Mouse (Mus musculus) hindbrain, embryonic 14.5 days (tissue): ENCODE measurements around the gene Glt1d1. TPM values are rescaled to one million over a fixed set of nuclear protein-coding genes. Genes with fewer than 3 reads are reported as not detected.

Source experiments
- ATAC-seq: fragments of 200-750 bp; cut with Nextera tagmentation; 2 replicates; pipeline ENCODE4 v1.8.0; 2017; ENCODE audit warnings: moderate number of reproducible peaks, mild to moderate bottlenecking, moderate TSS enrichment, moderate library complexity; ENCODE audit not compliant: low FRiP score
- DNase-seq: peaks from one replicate; pipeline ENCODE4 v3.0.0-alpha.2; 2015; ENCODE audit warnings: low spot score
- H3K27ac ChIP-seq: fragments of 300-500 bp; sonication (generic); 2 replicates; pipeline ENCODE4 v1.5.1; 2014; ENCODE audit warnings: mild to moderate bottlenecking, moderate library complexity
- H3K27me3 ChIP-seq: fragments of 300-500 bp; sonication (generic); 2 replicates; pipeline ENCODE4 v1.6.1; 2014; ENCODE audit warnings: mild to moderate bottlenecking, low read length, mixed read lengths; ENCODE audit not compliant: control insufficient read depth, insufficient read depth
- H3K36me3 ChIP-seq: fragments of 300-500 bp; sonication (generic); replicated peaks from 2 replicates; pipeline ENCODE4 v1.6.1; 2014; ENCODE audit not compliant: control insufficient read depth, insufficient read depth
- H3K4me1 ChIP-seq: fragments of 300-500 bp; sonication (generic); replicated peaks from 2 replicates; pipeline ENCODE4 v1.6.1; 2014; ENCODE audit warnings: antibody characterized with exemption, low read length, mixed read lengths; ENCODE audit not compliant: control insufficient read depth, insufficient read depth
- H3K4me2 ChIP-seq: fragments of 300-500 bp; sonication (generic); replicated peaks from 2 replicates; pipeline ENCODE4 v1.6.1; 2014; ENCODE audit warnings: mild to moderate bottlenecking, moderate library complexity
- H3K4me3 ChIP-seq: fragments of 300-500 bp; sonication (generic); replicated peaks from 2 replicates; pipeline ENCODE4 v1.5.1; 2014; ENCODE audit warnings: mild to moderate bottlenecking, low read length
- H3K9ac ChIP-seq: fragments of 300-500 bp; sonication (generic); 2 replicates; pipeline ENCODE4 v1.6.1; 2014
- H3K9me3 ChIP-seq: fragments of 300-500 bp; sonication (generic); 2 replicates; pipeline ENCODE4 v1.6.1; 2016; ENCODE audit warnings: low read length; ENCODE audit not compliant: control insufficient read depth
- WGBS: fragments of 180-500 bp; shearing (Covaris S2); extraction: QIAGEN DNeasy Blood & Tissue Kit; methylation state at CpG from one replicate; pipeline ENCODE4 v1.1.7; 2014; 5-methylcytosine and 5-hydroxymethylcytosine counted together
- polyA plus RNA-seq: library from polyadenylated mRNA; unstranded; fragments of >200 nt; fragmentation: Nextera tagmentation; extraction: Ambion mirVana; gene quantifications from 2 replicates; pipeline ENCODE4 v1.2.1, GENCODE M21; 2014

The Glt1d1 gene
- polyA plus RNA-seq, 1 experiment from 2014 or later, result 1.3 TPM

- no peak for ATAC-seq
Measured at GRCm38 (mm10) chr5:127621108-127621507, 11.0 kb upstream of the Glt1d1 start.

GRCm38 (mm10) chr5:127624427-127625213, 7.4 kb upstream of the Glt1d1 start:
- DNase-seq (no peak), ATAC-seq (no peak)
- Histone ChIP-seq H3K4me1 (no peaks in the 10 kb centered on the region), H3K27ac (no peak overlapping the region), H3K9me3 (no peaks in the 10 kb centered on the region), H3K4me3 (no peak overlapping the region), H3K9ac (no peak overlapping the region), H3K27me3 (no peaks in the 10 kb centered on the region), H3K4me2 (no peak overlapping the region), H3K36me3 (no peaks in the 10 kb centered on the region)
- 86% methylated on average over 10 of the region's 10 CpGs for WGBS

More at GRCm38 (mm10) chr5:127621108-127621507, 11.0 kb upstream of the Glt1d1 start:
- 85% methylated on average over 10 of the region's 10 CpGs for WGBS
- DNase-seq, result no peak
- no peaks in the 10 kb centered on the region for H3K36me3 ChIP-seq
- no peak overlapping the region for H3K9ac ChIP-seq
- no peaks in the 10 kb centered on the region for H3K9me3 ChIP-seq
- H3K4me2 ChIP-seq, result no peak overlapping the region
- H3K4me3 ChIP-seq, result no peak overlapping the region
- H3K27ac ChIP-seq, result no peak overlapping the region
- H3K27me3 ChIP-seq, result no peaks in the 10 kb centered on the region
- peaks cover 4% of the 10 kb centered on the region for H3K4me1 ChIP-seq

GRCm38 (mm10) chr5:127627242-127627641, 4.8 kb upstream of the Glt1d1 start:
- ATAC-seq (no peak), DNase-seq (no peak)
- Histone ChIP-seq H3K4me1 (no peaks in the 10 kb centered on the region), H3K27me3 (no peaks in the 10 kb centered on the region), H3K27ac (no peak overlapping the region), H3K9ac (no peak overlapping the region), H3K4me2 (no peak overlapping the region), H3K9me3 (no peaks in the 10 kb centered on the region), H3K36me3 (no peaks in the 10 kb centered on the region), H3K4me3 (no peak overlapping the region)
- WGBS, result 88% methylated on average over 12 of the region's 12 CpGs

GRCm38 (mm10) chr5:127631671-127632070, 391 bp upstream of the Glt1d1 start:
- no peak for DNase-seq
- H3K9ac ChIP-seq, result peak overlapping the region; percentile 81
- H3K4me1 ChIP-seq, result no peaks in the 10 kb centered on the region
- no peak for ATAC-seq
- no peaks in the 10 kb centered on the region for H3K36me3 ChIP-seq
- H3K27me3 ChIP-seq, result no peaks in the 10 kb centered on the region
- WGBS, result 13% methylated on average over 5 of the region's 5 CpGs
- no peaks in the 10 kb centered on the region for H3K9me3 ChIP-seq
- H3K4me3 ChIP-seq, result peak overlapping the region; percentile 55
- H3K4me2 ChIP-seq, result peak overlapping the region; percentile 97
- no peak overlapping the region for H3K27ac ChIP-seq

GRCm38 (mm10) chr5:127633188-127633587, 1.1 kb downstream of the Glt1d1 start:
- 38% methylated on average over 4 of the region's 4 CpGs for WGBS
- Histone ChIP-seq H3K27ac (no peak overlapping the region), H3K4me2 (peak overlapping the region; percentile 97), H3K36me3 (no peaks in the 10 kb centered on the region), H3K4me3 (peak overlapping the region; percentile 55), H3K9me3 (no peaks in the 10 kb centered on the region), H3K27me3 (no peaks in the 10 kb centered on the region), H3K4me1 (no peaks in the 10 kb centered on the region), H3K9ac (no peak overlapping the region)
- DNase-seq (no peak), ATAC-seq (no peak)

- ATAC-seq (no peak), DNase-seq (no peak)
- no peak overlapping the region for H3K4me2 ChIP-seq
- H3K4me3 ChIP-seq, result no peak overlapping the region
- no peaks in the 10 kb centered on the region for H3K36me3 ChIP-seq
- H3K9ac ChIP-seq, result no peak overlapping the region
- H3K9me3 ChIP-seq, result no peaks in the 10 kb centered on the region
- H3K27ac ChIP-seq, result no peak overlapping the region
- no peaks in the 10 kb centered on the region for H3K4me1 ChIP-seq
- WGBS, result 94% methylated on average over 7 of the region's 7 CpGs
- H3K27me3 ChIP-seq, result no peaks in the 10 kb centered on the region
Measured at GRCm38 (mm10) chr5:127633666-127634065, 1.6 kb downstream of the Glt1d1 start.

- no peak for DNase-seq
- Histone ChIP-seq H3K4me3 (no peak overlapping the region), H3K4me1 (no peaks in the 10 kb centered on the region), H3K27me3 (no peaks in the 10 kb centered on the region), H3K9ac (no peak overlapping the region), H3K9me3 (no peaks in the 10 kb centered on the region), H3K36me3 (no peaks in the 10 kb centered on the region), H3K4me2 (no peak overlapping the region), H3K27ac (no peak overlapping the region)
- 73% methylated on average over 4 of the region's 4 CpGs for whole genome bisulfite sequencing
- ATAC-seq, result no peak
Measured at GRCm38 (mm10) chr5:127637622-127638021, 5.6 kb downstream of the Glt1d1 start.

GRCm38 (mm10) chr5:127638177-127638576, 6.1 kb downstream of the Glt1d1 start:
- H3K27ac ChIP-seq, result no peak overlapping the region
- no peak overlapping the region for H3K4me3 ChIP-seq
- 95% methylated on average over 2 of the region's 2 CpGs for WGBS

GRCm38 (mm10) chr5:127639067-127639605, 7.1 kb downstream of the Glt1d1 start:
- no peak overlapping the region for H3K9ac ChIP-seq
- DNase-seq (no peak), ATAC-seq (no peak)
- no peaks in the 10 kb centered on the region for H3K4me1 ChIP-seq
- no peaks in the 10 kb centered on the region for H3K36me3 ChIP-seq
- H3K4me2 ChIP-seq, result no peak overlapping the region
- no peak overlapping the region for H3K27ac ChIP-seq
- H3K4me3 ChIP-seq, result no peak overlapping the region
- no peaks in the 10 kb centered on the region for H3K9me3 ChIP-seq
- WGBS, result 81% methylated on average over 6 of the region's 6 CpGs
- no peaks in the 10 kb centered on the region for H3K27me3 ChIP-seq

More at GRCm38 (mm10) chr5:127638177-127638576, 6.1 kb downstream of the Glt1d1 start:
- Histone ChIP-seq H3K4me2 (no peak overlapping the region), H3K27me3 (no peaks in the 10 kb centered on the region), H3K36me3 (no peaks in the 10 kb centered on the region), H3K9me3 (no peaks in the 10 kb centered on the region), H3K4me1 (no peaks in the 10 kb centered on the region), H3K9ac (no peak overlapping the region)
- DNase-seq (no peak), ATAC-seq (no peak)
